Mouse (Mus musculus) myocyte (in vitro differentiated cells): ENCODE data around the gene Stil.

Source experiments
- E2F4 ChIP-seq: IDR thresholded peaks from one replicate; pipeline ENCODE4 v1.6.1; 2011; ENCODE audit warnings: mild to moderate bottlenecking, control low read depth, moderate library complexity; ENCODE audit not compliant: insufficient read depth
- MAX ChIP-seq: IDR thresholded peaks from one replicate; pipeline ENCODE4 v1.6.1; 2011; ENCODE audit warnings: low read depth, mild to moderate bottlenecking, control low read depth
- MYOD1 ChIP-seq, 3 experiments: IDR thresholded peaks; one replicate each; pipeline ENCODE4 v1.6.1; 2011; ENCODE audit warnings: control low read depth in 2 of 3, low read depth in 2 of 3, mild to moderate bottlenecking in 2 of 3, moderate library complexity in 1 of 3; ENCODE audit not compliant: insufficient read length in 2 of 3, control insufficient read depth in 1 of 3
- POLR2A ChIP-seq: IDR thresholded peaks from one replicate; pipeline ENCODE4 v1.6.1; 2011; ENCODE audit warnings: low read depth, mild to moderate bottlenecking, control low read depth, moderate library complexity; ENCODE audit not compliant: insufficient read length
- USF1 ChIP-seq: IDR thresholded peaks from one replicate; pipeline ENCODE4 v1.6.1; 2011; ENCODE audit warnings: low read depth, mild to moderate bottlenecking, control low read depth, moderate library complexity

DNA sequence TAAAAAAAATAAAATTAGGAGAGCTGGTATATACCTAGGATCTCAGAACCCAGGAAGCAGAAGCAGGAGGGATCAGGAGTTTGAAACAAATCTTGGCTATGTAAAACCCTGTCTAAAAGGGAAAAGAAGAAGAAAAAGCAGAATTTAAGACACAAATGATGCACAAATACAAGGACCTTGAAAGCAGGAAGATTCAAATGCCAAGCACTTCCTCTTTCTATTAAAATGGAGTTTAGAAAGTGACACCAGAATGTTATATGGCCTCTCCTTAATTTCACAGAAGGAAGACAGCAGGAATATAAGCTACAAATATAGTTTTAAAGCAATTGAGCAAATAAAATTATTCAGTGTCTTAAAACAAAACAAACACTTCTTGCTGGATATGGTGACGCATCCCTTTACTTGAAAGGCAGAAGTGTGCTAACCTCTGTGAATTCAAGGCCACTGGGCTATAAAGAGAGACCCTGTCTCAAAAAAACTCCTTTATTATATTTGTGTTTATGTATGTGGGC lies 26.7 kb upstream of the Stil start:
- TF ChIP-seq POLR2A (no peak), USF1 (no peak), MAX (no peak), MYOD1 (IDR thresholded peaks at IDR 0.05; ENCODE audit: control insufficient read depth in 1 of 3, insufficient read length in 2 of 3, low read depth in 2 of 3) (no peak), E2F4 (no peak)
